Mouse (Mus musculus) thymus, adult 2 months (tissue): ENCODE data around the gene Selenon.

Source experiments
- CTCF ChIP-seq: fragments of 200-500 bp; IDR thresholded peaks from 2 replicates; pipeline ENCODE4 v1.5.1; 2012; ENCODE audit warnings: mild to moderate bottlenecking, control low read depth, low read length, moderate library complexity, borderline replicate concordance; ENCODE audit not compliant: control insufficient read depth, poor library complexity, insufficient read depth; ENCODE audit errors: extremely low read depth
- POLR2A ChIP-seq: fragments of 200-500 bp; IDR thresholded peaks from 2 replicates; pipeline ENCODE4 v1.6.1; 2012; ENCODE audit warnings: mild to moderate bottlenecking, low read length, control low read depth, moderate library complexity; ENCODE audit not compliant: control insufficient read depth, poor library complexity, insufficient read depth; ENCODE audit errors: extremely low read depth

- TF ChIP-seq POLR2A (no peak), CTCF (0 out of 2 replicates have a peak, but pooled peaks have one; percentile 31)
These were observed 17.2 kb upstream of the Selenon start for GRCm38 (mm10) chr4:134569205-134569604.
